Mouse (Mus musculus): ENCODE results near the gene Fkbp2.

Fkbp2 gene

DNA sequence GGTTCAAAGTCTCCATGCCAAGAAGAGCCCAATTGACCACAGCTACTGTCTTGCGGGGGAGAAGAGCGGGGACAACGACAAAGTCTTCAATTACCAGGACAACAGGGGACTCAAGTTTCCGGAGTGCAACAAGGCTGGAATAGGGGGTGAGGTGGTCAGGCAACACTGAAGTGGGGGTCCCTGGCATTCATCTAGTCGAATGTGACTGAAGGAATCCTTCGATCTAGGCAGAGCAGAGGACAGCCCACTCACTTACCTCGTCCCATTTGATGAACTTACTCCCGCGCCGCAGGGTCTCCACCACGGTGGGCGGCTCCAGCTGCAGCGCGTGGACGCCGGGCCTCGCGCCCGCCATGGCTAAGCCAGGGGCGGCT is 11.0 kb downstream of the Fkbp2 start:
- no peak for TF ChIP-seq GATA4 (IDR thresholded peaks at IDR 0.05; ENCODE audit: insufficient replicate concordance, low read length)

DNA sequence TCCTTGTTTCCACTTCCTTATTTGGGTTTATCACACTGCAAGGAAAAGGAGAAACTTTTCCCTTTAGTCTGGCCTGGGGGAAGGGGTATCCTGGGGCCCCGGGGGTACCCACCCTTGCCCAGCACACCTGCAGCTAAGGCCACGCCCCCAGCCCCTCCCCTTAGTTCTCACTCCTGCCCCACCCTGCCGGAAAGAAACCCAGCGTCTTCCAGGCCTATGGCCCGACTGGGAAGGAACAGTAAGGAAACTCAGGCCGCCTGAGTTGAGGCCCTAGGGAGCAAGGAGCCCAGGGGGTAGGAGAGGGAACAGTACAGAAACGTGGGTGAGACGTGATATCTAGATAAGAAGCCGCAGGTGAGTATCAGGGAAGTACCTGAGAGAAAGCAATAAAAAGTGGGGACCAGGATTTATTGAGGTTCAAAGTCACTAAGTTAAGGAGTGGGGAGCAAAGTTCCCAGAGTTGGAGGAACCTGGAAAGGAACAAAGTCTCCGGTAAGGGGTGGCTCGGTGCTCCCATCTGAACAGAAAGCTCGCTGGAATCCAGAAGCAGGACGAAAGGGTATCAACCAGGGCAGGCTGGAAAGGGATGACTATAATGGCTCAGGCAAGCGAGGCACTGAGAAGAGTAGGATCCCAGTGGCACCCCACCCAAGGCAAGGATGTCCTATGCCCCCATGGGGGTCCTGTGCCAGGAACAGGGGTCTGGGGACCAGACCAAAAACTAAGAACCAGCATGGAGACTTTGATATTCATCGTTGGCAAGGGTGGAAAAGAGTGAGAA is 11.6 kb downstream of the Fkbp2 start:
- no peak for TF ChIP-seq GATA4 (IDR thresholded peaks at IDR 0.05; ENCODE audit: insufficient replicate concordance, low read length)

DNA sequence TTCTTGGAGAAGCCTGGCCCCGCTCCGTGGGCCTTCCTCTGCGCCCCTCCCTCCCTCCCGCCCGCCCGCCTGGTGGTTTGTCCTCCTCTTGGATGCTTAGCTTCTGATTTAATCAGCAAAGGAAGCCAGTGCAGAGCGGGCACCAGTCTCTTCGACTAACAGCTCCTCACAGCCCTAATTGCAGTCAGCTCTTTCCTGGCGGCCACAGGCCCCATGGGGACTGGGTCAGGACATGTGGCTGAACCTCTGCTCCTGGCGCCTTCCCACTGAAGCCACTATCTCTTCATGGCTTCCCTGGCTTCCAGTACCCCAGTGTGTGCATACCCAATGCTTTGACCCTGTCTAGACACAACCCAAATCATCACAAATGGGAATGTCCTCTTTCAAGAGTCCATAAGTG is 23.8 kb downstream of the Fkbp2 start:
- no peak for TF ChIP-seq GATA4 (IDR thresholded peaks at IDR 0.05; ENCODE audit: insufficient replicate concordance, low read length)

DNA sequence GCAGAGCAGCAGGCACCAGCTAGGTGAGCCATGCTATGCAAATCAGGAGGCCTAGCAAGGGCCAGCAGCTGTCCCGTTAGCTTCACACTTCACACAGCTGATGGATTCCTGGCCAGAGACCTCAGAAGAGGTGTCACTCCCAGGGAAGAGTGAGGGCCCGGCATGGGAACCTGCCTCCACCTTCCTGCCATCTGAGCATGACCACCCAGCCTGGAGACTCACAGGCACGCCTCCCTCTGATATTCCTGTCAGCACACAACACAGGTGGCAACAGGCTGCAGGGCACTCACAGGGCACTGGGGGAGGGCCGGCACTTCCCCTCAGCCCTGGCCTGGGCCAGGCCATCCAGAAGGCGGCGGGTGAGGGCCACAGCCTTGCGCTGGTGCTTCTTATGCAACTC is 24.9 kb downstream of the Fkbp2 start:
- TF ChIP-seq GATA4 (IDR thresholded peaks at IDR 0.05; ENCODE audit: insufficient replicate concordance, low read length) = no peak

DNA sequence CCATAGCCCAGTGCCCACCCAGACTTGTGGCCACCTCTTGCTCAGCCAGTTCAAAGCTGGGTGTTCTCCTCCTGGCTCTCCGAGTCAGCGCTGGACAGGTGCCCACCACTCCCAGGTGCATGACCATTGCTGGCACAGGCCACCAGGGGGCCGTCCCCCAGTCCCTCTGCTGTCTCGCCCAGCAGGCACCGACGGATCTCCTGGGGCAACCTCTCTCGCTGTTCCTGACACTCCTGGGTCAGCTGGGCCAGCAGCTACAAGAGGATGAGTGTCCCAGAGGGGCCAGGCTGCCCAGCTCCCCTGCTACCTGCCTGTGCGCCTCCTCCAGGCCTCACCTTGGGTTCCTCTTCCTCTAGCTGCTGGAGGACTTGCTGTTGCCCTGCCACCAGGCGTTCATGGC is 26.3 kb downstream of the Fkbp2 start:
- no peak for TF ChIP-seq GATA4 (IDR thresholded peaks at IDR 0.05; ENCODE audit: insufficient replicate concordance, low read length)

DNA sequence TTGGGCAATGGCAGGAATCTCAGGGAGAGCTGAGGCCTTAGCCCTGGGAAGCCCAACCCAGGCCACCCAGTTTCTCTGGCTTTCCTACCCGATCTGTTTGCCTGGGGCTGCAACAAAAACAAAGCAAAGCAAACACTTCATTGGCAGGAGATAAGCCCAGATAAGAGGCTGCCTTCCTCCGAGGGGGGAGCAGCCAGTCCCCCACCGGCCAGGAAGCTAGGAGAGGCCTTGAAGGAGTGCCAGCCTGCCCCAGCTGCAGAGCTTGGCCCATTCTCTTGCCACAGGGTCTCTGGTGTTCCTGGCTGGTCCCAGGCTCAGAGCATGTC is 27.6 kb downstream of the Fkbp2 start:
- peak; percentile 98 for TF ChIP-seq GATA4 (IDR thresholded peaks at IDR 0.05; ENCODE audit: insufficient replicate concordance, low read length)

DNA sequence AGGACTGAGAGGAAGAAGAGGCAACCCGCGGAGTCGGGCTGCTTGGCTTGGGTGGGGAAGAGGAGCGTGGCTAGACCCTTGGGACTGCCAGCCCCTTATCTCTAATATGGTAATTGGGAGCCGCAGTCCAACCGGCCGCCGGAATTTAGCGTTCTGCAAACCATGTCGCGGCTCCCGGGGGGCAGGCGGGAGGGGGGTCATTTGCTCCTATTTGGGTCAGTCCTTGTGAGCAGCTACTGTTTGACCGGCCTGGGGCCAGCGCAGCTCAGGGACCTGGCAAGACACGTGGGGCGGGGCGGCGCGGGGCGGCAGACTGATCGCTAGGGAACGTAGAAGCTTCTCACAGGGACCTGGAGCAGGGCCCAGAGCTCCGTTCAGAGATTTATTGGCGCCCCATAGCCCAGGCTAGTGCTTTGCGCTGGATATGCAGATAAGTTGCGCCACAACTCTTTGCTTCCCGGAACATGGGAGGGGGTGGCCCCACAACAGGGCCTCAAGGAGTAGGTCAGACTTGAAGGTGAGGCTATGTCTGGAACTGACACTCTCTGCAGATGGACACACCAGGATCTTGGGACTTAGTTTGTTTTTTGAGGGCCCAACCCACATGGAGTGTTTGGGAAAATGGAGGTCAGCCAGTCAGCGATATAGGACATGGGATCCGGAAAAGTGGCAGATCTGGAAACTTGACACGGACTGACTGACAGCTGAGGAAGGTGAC is 28.1 kb downstream of the Fkbp2 start:
- 0 out of 2 replicates have a peak, but pooled peaks have one; percentile 34 for TF ChIP-seq GATA4 (IDR thresholded peaks at IDR 0.05; ENCODE audit: insufficient replicate concordance, low read length)

DNA sequence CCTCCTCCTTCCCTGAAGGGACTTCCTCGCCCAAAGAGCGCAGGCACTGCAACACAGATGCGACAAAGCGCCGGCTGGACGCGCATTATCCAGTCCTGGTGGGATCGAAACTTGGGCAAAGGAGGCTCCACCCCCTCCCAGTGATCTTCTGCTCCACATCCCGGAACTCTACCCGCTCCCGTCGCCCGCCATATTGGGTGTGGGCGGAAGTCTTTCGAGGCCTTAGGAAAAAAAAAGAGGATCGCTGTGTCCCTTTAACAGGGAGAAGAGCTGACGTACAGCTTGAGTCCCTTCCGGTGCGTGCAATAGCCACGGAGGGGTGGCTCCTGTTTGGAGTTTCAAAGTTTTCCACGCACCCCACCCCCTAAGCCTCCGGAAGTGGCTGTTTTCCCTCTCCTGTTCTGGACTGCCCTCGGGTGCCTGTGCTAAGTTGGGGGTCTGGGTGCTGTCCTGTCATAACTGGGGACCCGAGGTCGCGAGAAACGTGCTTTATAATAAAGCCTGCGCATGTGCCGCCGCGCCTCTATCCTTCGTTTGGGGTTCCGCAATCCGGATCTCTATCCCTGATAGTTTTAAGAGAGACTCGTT is 28.8 kb downstream of the Fkbp2 start:
- no peak; the same call in 1 of the 2 replicates for TF ChIP-seq GATA4 (IDR thresholded peaks at IDR 0.05; ENCODE audit: insufficient replicate concordance, low read length)

DNA sequence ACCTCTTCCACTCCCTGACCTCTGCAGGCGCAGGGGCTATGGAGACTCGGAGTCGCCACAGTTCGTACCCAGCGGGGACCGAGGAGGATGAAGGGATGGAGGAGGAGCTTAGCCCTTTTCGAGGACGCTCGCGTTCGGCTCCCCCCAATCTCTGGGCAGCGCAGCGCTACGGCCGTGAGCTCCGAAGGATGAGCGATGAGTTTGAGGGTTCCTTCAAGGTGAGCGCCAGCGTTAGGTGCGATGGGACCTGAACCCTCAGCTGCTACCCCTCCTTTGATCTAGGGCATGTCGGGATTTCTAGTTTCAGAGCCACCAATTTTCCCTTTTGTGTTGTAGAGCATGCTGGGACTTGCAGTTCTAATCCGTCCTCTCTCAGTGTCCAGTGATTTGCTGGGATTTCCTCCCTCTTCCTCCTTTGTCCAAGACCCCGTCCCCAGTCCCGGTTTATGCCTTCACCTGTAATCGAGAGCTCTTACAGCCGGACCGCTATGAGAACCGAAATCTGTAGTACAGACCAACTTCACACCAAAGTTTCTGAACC is 29.6 kb downstream of the Fkbp2 start:
- no peak for TF ChIP-seq GATA4 (IDR thresholded peaks at IDR 0.05; ENCODE audit: insufficient replicate concordance, low read length)

DNA sequence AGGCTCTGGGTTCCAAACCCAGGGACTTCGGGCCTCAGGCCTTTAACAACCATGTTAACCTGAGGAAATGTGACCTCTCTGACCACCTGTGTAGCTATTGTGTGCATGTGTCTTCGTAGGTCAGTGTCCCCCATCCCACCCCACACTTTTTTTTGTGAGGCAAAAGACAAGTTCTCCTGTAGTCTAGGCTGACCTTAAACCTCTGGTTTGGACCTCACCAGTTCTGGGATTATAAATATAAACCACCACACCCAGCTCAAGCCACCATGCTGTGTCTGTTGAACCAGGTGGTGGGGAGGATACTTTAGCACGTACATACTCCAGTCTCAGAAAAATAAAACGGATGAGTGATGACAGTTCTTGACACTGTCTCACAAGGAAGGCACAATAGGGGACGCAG is 30.4 kb downstream of the Fkbp2 start:
- TF ChIP-seq GATA4 (IDR thresholded peaks at IDR 0.05; ENCODE audit: insufficient replicate concordance, low read length) = no peak

DNA sequence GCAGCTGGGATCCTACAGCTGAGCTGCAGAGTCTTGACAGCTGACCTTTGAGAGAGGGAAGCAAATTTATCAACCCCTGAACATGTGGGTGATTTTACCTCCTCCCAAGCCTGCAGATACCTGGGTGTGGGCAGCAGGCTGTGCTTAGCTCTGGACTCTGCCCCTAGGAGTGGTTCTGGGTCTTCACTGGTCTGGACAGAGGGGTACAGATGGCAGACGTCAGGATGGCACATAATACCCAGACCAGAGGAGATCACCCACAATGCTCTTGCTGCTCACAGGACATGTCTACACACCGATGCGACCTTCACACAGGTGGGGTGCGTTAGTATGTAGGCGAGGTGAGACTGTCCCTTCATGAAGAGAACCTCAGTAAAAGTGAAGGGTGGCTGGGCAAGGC is 30.8 kb downstream of the Fkbp2 start:
- no peak for TF ChIP-seq GATA4 (IDR thresholded peaks at IDR 0.05; ENCODE audit: insufficient replicate concordance, low read length)

DNA sequence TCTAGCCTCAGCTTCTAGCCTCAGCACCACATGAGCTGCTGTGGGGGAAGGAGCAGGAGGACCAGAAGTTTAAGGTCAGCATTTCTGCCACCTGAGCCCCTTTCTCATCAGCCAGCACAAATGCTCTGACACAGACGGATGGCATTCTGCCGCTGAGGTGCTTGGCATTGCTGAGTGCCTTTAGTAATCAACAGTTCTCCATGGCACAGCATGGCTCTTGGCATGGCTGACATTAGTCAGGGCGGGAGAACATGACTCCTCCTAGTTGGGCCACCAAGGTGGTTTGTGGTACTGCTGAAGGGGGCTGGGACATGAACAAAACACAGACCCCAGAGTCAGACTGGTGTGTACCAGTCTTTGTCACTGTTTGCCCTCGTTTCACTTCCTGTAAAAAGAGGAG is 32.1 kb downstream of the Fkbp2 start:
- TF ChIP-seq GATA4 (IDR thresholded peaks at IDR 0.05; ENCODE audit: insufficient replicate concordance, low read length) = no peak

DNA sequence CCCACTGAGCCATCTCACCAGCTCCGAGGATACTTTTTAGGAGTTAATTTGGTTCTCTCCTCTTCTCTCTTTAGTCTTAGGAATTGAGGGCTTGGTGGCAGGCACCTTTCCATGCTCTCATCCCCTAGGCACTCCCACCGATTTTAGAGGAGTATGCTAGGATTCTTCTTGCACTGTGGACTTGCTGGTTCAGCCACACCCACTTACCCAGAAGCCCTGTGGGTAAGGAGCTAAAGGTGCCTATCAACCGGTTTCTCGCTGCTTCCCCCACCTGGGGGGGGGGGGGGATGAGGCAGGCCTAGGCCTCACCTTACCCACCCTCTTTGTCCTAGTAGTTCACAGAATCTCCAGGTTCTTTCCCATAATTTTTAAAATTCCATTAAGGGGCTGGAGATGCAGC is 32.6 kb downstream of the Fkbp2 start:
- no peak for TF ChIP-seq GATA4 (IDR thresholded peaks at IDR 0.05; ENCODE audit: insufficient replicate concordance, low read length)

DNA sequence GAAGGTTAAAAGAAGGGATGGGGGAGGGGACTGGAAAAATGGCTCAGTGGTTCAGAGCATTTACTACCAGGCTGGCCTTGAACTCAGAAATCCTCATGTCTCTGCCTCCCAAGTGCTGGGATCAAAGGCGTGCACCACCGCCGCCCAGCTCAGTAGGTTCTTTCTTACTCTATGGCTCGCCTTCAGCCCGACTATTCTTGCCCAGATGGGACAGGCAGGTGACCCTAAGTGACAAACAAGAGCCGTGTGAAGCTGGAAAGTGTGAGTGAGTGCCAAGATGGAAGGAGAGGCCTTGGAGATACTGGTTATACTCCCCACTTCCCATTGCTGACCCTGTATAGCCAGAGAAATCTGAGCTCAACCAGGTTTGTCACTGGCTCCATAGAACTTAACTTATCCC is 36.6 kb downstream of the Fkbp2 start:
- no peak for TF ChIP-seq GATA4 (IDR thresholded peaks at IDR 0.05; ENCODE audit: insufficient replicate concordance, low read length)

DNA sequence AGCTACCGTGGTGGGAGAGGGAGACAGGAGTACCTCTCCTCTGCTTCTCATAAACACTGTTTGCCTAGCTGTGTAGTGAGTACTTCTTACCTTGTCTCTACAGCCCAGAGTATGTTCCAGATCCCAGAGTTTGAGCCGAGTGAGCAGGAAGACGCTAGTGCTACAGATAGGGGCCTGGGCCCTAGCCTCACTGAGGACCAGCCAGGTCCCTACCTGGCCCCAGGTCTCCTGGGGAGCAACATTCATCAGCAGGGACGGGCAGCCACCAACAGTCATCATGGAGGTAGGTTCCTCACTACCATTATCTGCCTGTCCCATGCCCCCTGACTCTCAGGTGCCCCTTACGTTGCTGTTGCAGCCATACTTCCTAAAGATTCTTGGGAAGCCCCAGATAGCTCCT is 37.5 kb downstream of the Fkbp2 start:
- TF ChIP-seq GATA4 (IDR thresholded peaks at IDR 0.05; ENCODE audit: insufficient replicate concordance, low read length) = no peak

DNA sequence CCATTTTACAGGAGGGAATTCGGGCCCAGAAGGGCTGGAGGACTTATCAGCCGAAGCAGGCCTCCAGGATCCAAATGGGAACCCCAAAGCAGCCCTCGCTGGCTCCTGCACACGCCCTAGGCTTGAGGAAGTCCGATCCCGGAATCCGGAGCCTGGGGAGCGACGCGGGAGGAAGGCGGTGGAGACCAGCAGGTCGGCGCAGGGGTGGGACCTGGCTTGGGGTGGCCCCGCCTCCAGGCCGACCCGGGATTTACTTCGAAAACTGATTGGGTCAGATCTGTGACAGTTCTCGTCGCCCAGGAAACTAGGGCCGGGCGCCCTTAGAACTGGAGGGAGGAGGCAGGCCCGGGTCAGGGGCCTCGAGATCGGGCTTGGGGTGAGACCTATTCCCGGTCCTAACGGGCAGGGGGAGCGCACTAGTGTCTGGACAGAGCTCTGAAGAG is 38.0 kb downstream of the Fkbp2 start, which contains the start of gene Gpr137:
Gene Gpr137, minus strand, starts transcription at position 232 of the 443 bp plus-strand sequence.
- TF ChIP-seq GATA4 (IDR thresholded peaks at IDR 0.05; ENCODE audit: insufficient replicate concordance, low read length) = no peak
